In the genomic region with DNA sequence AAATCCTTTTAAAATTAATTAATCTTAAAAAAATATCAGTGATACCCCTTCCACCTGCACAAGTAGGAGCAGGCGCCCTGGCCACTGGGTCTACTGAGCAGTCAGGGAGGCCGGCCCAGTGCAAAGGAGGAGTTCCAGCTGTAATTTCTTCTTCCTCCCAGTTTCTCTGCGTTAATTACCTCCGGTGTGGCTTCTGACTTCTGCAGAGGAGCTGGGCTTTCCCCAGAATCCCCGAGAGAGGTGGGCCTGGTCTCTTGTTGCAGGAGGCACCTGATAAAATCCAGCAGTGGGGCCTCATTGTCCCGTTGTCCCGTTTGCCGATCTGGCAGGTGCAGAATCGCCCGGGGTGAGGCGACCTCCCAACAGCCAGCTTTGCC, we compare ENCODE assay signal across 1 mouse cellular context.
TF ChIP-seq lines count a peak whose summit lies in the region.

No protein-coding gene starts in this region.

TF ChIP-seq in CH12.LX, 34 proteins besides CTCF, POLR2A, EP300 and RAD21 (continued from another document):
- TF ChIP-seq IRF4 (IDR thresholded peaks at IDR 0.05; ENCODE audit: low read depth, low read length) (peak; percentile 89), CHD2 (IDR thresholded peaks at IDR 0.05; ENCODE audit: low read length) (peak; percentile 80)
